Mouse (Mus musculus) Muller cell, postnatal 12 days (primary cell): ENCODE results near the gene Ercc1.

Source experiments
- DNase-seq: peaks from one replicate; pipeline ENCODE4 v3.0.0-alpha.2; 2015; ENCODE audit errors: inconsistent ontology term

Ercc1 gene

DNA sequence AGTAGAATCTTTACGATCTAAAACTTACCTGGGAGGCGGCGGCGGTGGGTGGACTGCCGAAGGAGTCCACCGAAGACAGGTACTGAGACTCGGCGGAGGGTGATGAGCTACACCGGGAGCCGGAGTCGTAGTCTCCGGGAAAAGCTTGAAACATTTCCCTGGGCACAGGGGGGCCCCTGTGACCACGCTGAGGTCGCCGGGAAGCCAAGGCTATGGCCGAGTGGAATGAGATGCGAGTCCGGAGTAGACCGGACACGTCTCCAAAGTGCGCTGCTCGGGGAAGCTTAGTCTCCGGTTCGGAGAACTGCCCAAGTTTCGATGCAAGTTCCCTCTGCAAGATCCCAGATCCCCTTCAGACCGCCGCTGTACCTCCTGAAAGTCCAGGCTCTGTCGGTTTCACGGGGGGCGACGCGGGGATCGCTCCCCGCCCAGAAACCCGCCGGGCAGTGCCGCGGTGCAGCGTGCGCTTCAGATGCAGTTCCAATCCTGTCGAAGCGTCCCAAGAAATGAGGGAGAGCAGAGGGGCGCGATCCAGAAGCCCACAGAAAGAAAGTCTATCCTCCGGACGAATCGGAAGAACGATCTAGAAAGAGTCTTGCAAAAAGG lies 35.2 kb upstream of the Ercc1 start:
- DNase-seq, result no peak

DNA sequence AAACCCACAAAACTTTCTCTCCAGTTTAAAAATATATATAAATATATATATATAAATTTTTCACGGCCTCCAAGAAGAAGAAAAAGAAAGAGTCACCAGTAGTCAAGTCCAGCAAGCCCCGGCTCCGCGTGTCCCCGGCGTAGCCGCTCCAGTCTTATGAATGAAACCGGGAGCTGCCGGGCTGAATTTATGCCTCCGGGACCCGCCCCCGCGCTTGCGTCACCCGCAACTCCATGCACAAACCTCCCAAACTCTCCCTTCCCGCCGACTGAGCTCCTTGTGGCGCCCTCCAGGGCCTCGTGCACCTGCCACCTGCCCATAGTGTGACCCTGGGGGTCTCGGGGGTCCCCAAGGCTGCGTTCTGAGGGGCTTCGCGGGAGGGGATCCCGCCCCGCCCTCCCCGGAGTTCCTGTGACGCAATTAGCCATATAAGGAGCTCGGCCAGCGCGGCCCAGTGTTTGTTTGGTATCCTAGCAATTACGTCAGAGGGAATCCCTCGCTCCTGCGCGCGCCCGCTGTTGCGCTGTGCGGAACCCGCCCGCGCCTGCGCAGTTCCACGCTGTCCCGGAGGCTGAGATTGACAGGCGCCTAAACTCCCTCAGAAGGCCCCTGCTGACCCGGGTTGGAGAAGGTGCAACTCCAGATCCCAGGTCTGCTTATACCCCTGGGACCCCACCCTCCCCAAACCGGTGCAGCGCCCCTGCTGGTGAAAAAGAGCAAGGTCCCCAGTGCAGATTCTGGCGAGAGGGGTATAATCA lies 34.5 kb upstream of the Ercc1 start, which contains the start of gene Fosb:
TSS of gene Fosb (minus strand) at position 168 of the 758 bp plus-strand sequence.
- DNase-seq, result peak; percentile 98

DNA sequence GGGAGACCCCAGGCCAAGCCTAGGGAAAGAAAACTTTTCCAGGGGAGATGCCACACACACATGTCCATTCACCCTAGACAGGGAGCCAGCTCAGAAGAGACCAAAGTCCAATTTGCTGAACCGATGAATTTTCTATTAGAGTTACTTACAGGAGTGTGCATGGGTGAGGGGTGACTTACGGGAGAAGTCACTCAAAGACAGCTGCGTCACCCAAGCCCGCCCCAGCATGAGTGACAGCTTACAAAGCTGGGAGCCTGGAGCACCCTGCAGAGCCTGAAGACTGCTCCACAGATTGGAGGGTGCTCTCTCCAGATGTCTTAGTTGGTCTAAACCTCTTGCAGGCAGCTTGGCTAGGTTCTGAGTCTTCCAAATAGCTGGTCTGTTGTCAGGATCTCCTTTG lies 32.6 kb upstream of the Ercc1 start:
- DNase-seq, result no peak

DNA sequence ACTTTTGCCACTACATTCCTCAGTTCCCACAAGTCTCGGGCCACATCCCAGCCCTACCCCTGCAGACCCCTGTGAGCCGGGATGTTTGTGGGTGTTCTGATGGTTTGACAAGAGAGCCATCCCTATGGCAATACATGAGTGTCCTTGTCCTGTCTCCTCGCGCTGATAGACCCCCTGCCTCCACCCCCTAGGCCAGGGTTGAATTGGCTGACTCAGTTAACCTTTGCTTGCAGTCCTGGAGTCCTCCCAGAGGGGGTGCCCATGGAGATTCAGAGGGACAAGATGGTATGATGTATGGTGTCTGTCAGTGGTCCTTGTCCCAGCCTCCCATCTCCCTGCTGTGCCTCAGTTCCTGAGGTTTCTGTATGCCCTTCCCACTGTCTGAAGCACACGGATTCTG lies 30.5 kb upstream of the Ercc1 start:
- no peak for DNase-seq

DNA sequence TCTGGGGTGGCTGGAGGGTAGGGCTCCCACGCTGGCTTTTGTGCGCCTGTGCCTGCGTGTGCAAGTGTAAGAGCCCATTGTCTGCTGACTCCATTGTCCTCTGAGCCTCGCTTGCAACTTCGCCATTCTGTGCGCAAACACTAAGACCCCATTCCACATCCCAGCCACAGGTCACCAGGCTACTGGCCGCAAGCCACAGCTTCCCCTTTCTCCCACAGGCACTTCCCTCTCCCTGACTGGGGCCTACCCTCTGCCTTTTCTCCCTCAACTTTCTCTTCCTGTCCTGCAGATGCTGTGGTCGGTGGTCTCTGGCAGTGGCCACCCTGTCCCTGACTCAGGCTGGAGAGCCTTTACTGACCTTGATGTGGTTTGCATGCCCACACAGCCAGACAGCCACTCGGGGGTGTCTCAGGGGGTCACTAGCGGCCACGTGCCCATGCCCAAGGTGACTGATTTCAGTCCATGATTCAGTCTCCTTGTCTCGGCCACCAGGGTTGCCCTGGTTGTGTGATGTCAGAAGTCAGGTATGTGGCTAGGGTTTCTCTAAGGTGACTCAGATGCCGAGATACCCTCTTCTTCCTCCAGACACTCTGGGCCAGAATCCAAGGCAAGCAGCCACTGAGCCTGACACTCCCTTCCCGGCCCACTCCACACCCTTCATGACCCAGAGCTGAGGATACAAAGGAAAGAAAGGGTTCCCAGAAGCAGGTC lies 28.0 kb upstream of the Ercc1 start:
- DNase-seq, result peak; percentile 87

DNA sequence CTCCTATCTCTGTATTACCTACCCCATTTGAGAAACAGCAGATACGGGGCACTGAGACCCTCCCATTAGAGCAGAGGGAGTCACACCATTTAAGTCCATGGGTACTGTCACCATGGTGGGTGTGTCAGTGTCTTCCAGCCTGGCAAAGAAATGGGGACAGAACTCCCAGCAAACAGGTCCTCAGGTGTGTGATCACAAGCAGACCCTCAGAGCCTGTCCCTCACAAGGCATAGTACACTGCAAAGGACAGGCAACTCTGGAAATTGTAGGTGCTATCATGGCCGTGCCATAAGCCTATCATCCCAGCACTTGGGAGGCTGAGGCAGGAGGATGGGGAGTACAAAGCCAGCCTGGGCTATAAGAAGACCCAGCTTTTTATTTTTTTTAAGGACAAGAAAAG lies 26.4 kb upstream of the Ercc1 start:
- DNase-seq, result no peak

DNA sequence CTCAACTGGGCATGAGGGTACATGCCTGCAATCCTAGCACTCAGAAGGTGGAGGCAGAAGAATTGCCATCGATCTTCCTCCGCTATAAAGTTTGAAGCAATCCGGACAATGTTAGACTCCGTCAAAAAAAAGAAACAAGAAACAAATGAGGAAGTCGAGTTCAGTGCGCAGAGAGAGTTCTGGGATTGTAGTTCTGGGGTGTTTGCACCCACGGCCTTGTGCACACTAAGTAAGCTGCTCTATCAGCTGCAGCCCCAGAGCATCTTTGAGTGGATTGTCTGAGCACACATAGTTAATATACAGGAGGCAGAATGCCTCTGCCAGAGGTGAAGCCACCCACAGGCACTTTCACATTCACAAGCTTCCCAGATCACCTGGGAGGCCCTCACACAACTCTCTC lies 25.9 kb upstream of the Ercc1 start:
- no peak for DNase-seq

DNA sequence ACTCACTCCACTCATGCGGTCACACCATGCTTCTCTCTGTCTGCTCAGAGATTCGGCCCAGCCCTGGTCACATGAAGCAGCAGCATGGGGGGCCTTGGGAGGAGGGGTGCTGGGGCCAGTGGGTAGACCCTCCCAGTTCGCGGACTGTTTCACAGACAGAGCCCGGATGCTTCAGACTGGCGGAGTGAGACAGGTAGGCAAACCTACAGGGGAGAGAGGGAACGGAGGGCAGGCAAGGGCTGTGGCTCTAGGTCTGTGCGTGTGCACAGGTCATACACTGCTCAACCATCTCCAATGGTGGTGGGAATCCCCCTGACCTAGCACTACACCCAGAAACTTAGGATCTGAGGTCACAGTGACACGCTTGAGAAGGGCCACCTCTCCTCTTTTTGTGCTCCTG lies 25.1 kb upstream of the Ercc1 start:
- DNase-seq, result peak; percentile 54

DNA sequence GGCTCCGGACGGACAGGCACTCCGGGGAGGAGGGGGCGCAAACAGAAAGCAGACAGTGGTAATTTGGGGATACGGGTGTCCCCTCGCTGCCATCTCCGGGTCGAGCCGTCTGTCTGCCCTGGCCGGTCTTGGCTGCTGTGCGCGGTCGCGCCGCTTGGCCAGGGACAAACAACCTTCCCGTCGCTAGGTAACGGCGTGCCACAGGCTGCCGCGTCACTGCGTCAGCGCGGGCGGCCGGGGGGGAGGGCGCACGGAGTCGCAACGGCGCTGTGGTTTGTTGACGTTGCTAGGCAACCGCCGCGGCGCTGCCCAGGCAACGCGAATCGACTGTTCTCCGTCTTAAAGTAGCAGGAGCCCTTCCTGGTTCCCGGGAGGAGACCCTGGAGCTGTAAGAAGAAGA lies 24.7 kb upstream of the Ercc1 start:
- DNase-seq, result peak; percentile 98

DNA sequence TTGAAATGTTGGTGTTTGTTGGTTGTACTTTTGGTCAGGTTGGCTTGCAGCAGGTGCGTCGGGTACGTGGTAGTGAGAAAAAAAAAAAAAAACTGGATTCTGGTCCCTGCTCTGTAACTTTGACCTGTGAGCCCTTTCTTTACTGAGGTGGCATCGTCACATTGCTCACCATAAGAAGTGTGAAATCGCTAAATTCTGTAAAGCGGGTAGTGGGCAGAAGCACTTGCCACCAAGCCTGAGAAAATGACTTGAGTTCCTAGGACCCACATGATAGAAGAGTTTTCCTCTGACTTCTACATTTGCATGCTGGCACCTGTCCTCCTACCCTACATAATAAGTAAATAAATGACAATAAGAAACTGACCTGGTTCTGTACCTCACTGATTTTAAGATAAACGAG lies 23.9 kb upstream of the Ercc1 start:
- DNase-seq, result no peak

DNA sequence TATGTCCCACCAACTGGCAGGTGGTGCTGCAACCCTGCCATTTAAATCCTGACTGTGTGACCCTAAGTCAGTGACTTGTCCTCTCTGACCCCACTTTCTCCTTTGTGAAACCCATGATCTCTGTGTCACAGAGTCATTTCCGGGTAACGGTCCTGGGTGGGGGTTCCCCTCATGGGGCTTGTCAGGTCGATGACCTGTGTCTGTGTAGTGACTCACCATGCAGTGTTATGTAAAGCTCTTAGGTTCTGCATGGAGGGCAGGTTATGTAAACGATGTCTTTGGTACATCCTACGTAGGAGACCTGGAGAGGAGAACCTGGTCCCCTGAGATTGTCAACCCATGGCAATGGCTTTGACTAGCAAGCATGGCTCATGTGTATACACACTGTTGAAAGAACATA lies 23.1 kb upstream of the Ercc1 start:
- no peak for DNase-seq

DNA sequence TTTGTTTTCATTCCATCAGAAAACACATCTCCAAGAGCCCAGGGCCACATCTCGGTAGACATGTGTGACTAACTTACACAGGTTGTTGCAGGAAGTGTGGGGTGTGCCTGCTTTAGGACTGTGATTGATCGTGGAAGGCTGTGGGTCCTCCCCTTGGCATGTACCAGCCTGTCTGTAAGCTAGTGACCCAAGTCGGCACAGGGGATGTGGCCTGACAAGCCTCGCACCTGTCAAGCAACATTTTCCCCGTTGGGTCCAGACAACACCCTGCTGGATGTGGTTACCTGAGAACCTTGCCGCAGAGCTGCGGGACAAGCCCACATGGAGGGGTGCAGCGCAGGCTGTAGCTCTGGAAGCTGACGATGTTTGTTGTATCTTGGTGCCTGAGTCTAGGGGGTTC lies 22.1 kb upstream of the Ercc1 start:
- DNase-seq, result no peak

DNA sequence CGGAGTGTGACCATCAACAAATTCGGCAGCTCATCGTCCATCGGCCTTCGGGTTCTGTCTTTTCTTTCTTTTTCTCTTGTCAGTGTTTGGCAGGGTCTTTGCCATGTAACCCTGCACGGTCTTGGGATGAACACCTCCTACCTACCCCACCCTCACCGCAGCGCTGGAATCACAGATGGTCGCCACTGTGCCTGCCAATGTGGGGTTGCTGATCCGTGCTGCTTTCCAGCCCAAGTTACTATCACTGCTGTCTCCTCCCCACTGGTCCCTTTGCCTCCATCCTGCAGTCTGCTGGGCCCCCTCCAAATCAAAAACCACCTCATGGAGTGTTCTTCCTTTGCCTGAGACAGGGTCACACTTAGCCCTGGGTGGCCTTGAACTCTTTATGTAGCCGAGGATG lies 20.4 kb upstream of the Ercc1 start:
- no peak for DNase-seq

DNA sequence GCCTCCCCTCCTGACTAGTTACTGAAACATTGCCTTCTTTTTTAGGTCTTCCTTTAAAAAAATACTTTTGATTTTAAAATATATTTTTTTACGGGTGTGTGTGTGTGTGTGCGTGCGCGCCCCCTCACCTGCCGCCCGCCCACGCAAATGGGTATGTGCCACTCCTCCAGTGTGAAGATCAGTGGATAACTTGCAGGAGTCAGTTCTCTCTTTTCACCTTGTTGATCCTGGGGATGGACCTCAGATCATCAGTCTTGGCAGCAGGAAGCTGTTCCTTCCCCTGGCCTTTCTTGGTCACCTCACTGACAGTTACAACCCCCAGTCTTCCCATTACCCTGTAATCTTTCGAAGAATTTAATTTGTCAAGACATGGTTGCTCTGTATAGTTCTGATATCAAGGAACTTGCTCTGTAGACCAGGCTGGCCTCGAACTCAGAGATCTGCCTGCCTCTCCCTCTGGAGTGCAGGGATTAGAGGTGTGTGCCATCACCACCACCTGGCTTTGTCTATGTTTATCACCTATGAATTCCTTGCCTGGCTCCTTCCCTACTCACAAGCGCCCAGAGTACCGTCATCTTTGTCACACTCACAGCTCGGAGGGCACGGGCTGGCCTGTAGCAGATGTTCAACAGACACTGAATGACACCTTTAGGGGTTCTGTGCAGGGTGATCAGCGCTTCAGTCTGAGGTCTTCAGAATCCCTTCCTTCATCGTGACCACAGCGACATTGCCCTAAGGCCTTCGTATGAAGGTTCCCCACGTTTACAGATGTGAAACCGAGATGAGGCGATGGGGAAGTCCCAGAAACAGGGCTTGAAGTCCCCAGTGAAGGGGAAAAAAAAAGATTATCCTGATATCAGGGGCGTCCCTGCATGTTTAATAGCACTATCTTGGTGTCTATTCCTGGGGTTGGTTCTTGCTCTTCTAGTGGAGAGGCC lies 19.0 kb upstream of the Ercc1 start:
- DNase-seq, result no peak

DNA sequence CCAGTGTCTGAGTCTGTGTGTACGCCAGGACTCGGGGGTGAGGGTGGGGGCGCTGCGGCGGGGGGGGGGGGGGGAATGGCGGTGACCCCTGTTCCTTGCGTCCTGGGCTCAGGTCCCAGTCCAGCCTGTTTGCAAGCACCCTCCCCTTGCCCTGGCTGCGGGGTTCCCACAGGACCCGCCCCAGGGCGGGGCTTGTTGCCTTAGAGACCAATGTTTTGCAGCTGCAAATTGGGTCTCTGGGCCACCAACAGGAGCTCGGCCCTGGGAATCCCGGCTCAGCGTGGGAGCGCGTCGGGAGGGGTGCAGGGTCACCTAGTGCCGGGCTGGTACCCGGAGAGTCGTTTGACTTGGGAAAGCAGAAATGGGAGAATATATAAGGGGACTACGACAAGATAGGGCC lies 18.2 kb upstream of the Ercc1 start:
- peak; percentile 98 for DNase-seq

DNA sequence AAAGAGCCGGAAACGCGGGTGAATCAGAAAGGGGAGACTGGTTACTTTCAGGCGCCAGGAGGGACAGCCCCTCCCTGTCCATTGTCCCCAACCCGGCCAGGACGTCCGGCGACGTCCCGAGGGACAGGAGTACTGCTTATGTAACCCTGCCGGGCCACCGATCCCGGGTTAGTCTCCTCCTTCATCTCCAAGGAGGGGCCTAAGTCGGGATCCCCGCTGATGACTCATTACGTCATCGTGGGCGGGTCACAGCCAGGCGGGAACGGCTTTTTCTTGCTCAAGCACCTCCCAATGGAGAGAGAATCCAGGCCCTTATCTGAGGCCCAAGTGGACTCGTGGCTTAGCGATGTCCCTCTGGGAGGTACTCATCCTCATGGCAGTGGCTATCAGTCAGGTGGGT lies 17.4 kb upstream of the Ercc1 start:
- peak; percentile 96 for DNase-seq

DNA sequence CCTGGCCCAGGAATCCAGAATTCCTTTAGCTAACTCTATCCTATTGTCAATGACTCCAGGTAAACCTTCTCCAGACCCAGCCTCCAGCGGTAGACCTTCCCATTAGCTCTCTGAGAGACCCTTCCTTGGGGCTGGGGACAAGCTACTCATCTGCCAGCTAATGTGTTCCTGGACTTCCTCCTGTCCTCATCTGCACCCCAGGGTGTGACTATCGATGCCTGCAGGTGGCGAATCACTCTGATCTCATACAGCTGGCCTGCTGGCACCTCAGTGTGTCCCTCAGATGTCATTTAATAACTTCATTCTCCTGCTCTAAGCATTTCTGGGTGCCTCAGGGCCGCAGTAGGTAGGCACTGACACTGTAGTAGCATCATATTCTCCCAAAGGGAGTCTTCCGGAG lies 16.8 kb upstream of the Ercc1 start:
- DNase-seq, result no peak

DNA sequence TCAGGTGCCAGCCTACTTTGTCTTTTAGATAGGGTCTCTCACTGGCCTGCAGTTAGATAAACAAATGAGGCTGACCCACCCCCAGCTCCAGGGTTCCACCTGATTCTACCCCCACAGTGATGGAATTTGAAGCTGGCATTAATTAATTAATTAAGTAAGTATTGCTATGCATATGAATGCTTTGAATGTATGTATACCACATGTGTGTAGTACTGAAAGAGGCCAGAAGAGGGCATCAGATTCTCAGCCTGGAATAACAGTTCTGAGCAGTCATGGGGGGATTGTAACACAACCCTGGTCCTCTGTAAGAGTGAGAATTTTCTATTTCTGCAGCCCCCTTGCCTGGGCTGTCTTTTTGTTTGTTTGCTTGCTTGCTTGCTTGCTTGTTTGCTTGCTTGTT lies 16.2 kb upstream of the Ercc1 start:
- DNase-seq, result no peak

DNA sequence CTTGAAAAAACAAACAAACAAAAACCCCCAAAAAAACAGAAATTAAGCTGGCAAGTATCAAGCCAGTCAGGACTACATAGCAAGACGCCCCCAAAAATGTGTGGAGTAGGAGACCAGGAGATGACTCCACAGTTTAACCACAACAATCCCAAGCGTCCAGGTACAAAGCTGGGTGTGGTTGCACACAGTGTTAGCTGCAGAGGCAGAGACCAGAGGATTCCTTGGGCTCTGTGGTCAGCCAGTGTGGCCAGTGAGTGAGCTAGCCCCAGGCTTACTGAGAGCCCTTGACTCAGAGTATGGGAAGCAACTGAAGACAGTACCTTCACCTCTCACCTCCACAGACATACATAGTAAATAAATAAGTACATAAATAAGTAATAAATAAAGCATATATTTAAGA lies 12.7 kb upstream of the Ercc1 start:
- no peak for DNase-seq

DNA sequence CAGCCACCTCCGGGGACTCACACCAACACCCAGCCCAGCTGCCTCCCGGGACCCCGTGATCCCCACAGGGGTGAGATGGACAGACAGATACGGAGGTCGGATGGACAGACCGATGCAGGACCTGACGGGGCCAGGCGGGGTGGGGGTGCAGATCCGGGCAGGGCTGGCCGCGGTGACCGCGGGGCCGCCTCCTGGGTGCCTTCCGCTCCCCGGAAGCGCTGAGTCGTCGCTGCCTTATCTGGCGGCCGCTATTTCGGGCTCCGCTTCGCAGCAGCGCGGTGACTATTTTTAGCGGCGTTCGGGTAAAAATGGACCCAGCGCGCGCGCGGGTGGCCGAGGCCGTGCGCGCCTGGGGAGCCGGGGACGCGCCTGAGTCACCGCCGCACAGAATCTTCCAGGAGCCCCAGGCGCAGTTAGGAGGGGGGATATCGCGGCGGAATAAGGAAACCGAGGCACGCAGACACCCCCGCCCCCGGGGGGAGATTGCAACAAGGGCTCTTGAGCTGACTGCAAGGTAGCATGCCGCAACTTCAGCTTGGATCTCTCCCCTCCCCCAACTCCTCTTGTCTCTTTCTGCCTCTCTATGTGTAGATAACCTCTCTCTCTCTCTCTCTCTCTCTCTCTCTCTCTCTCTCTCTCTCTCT lies 11.7 kb upstream of the Ercc1 start:
- DNase-seq, result peak; percentile 89

DNA sequence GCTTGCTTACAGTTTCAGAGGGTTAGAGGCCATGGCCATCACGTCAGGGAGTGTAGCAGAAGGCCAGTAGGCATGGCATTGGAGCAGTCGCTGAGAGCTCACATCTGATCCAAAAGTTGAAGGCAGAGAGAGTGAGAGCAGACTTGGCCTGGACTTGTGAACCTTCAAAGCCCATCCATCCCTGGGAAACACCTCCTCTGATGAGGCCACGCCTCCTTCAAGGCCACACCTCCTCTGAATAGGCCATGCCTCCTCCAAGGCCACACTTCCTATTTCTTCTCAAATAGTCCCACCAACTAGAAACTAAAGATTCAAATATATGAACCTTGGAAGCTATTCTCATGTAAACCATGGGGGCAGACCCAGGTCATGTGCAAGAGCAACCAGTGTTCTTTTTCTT lies 9.0 kb upstream of the Ercc1 start:
- DNase-seq, result no peak
